Mouse (Mus musculus): ENCODE results near the gene Pip5k1c.

DNA sequence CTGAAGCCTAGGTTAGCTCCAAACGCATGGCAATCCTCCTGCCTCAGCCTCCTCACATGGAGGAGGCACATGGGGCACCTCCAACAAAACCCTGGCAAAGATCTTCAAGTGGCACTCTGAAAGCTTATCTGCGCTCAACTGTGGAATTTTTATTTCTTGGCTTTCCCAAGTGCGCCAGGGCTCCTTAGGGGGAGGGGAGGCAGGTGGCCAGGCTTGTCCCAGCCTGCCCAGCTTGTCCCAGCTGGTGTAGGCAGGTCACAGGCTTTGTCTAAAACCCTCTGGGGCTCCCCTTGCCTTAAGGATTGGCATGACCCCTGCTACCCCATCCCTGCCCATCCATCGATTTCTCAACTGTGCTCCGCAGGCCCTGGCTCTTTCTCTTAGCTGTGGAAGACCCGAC is 8.6 kb upstream of the Pip5k1c start:
- TF ChIP-seq CTCF (IDR thresholded peaks at IDR 0.05; ENCODE audit: borderline replicate concordance, insufficient read depth, low read depth, low read length) (no peak), POLR2A (IDR thresholded peaks at IDR 0.05; ENCODE audit: borderline replicate concordance, insufficient read depth, low read length) (no peak)

All from cerebellum, adult 2 months (tissue).